Mouse (Mus musculus) R1 (cell line): Measurements from ENCODE around the gene Mixl1.

ENCODE experiments used
- DNase-seq: peaks from one replicate; pipeline ENCODE4 v3.0.0-alpha.2; 2018; ENCODE audit warnings: low read depth, low spot score

Mixl1 gene

GRCm38 (mm10) chr1:180696626-180697352 is at the start of gene Mixl1:
TSS of gene Mixl1 (minus strand) at chr1:180697034.
- peak; percentile 69 for DNase-seq

- DNase-seq = no peak
These were observed 32.4 kb upstream of the Mixl1 start for GRCm38 (mm10) chr1:180729231-180729630.

GRCm38 (mm10) chr1:180726183-180726582 is 29.3 kb upstream of the Mixl1 start:
- DNase-seq = peak; percentile 32

- DNase-seq = peak; percentile 88
These were observed 28.9 kb upstream of the Mixl1 start, which contains the start of gene Acbd3 for GRCm38 (mm10) chr1:180725704-180726179. TSS of gene Acbd3 (plus strand) at chr1:180726043.

GRCm38 (mm10) chr1:180723701-180724238 is 26.9 kb upstream of the Mixl1 start:
- no peak for DNase-seq

- no peak for DNase-seq
These were observed 25.8 kb upstream of the Mixl1 start for GRCm38 (mm10) chr1:180722608-180723007.

GRCm38 (mm10) chr1:180719951-180720689 is 23.3 kb upstream of the Mixl1 start:
- peak; percentile 83 for DNase-seq

- DNase-seq = no peak
These were observed 22.6 kb upstream of the Mixl1 start for GRCm38 (mm10) chr1:180719483-180719882.

GRCm38 (mm10) chr1:180718756-180719155 is 21.9 kb upstream of the Mixl1 start:
- no peak for DNase-seq

- no peak for DNase-seq
These were observed 12.3 kb upstream of the Mixl1 start for GRCm38 (mm10) chr1:180708935-180709776.

GRCm38 (mm10) chr1:180707813-180708212 is 11.0 kb upstream of the Mixl1 start:
- no peak for DNase-seq

- no peak for DNase-seq
These were observed 10.5 kb upstream of the Mixl1 start for GRCm38 (mm10) chr1:180707368-180707767.

GRCm38 (mm10) chr1:180703400-180703799 is 6.6 kb upstream of the Mixl1 start:
- no peak for DNase-seq

- no peak for DNase-seq
These were observed 1.2 kb upstream of the Mixl1 start for GRCm38 (mm10) chr1:180698063-180698462.

GRCm38 (mm10) chr1:180691284-180691683 is 5.5 kb downstream of the Mixl1 start:
- no peak for DNase-seq
